Mouse (Mus musculus): ENCODE measurements around the gene Fitm2.

DNA sequence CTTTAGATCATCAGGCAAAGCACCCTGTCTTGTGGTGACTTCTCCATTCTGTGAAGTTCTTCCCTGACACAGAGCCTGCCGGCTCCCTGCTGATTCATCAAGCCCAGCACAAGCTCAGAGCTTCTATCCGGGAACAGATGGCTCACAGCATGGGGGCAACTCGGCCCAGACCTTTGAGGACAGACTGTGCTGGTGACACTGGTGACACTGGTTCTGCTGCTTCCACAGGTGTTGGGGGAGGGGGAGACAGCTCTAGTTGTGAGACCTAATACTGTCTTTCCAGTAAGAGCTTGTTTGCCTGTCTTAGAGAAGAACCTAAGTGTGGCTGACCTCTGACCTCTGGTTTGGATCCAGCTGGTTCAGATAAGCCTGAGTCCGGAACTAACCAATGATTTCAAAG is 38.5 kb downstream of the Fitm2 start:
- TF ChIP-seq FLI1 (IDR thresholded peaks at IDR 0.05; ENCODE audit: low read length) (no peak), GATA1 (IDR thresholded peaks at IDR 0.05; ENCODE audit: borderline replicate concordance, low read length) (no peak)
